13 mouse cellular contexts compared by ENCODE assay signal in genomic region chr17:86798951-86799350, GRCm38 (mm10). TPM values are rescaled to one million over a fixed set of nuclear protein-coding genes. Genes with fewer than 3 reads are reported as not detected.
DNase-seq lines count a peak whose midpoint lies in the region; ATAC-seq and TF ChIP-seq lines count a peak whose summit lies in the region.
"Had no signal": no experiment of that assay in that cellular context is flagged by ENCODE, and none has a peak within 500 bp of the region (broad histone marks: within the 10 kb centered on the region; RNA-seq: fewer than 3 reads in every experiment).

No protein-coding gene starts in this region.

- H3K4me3 ChIP-seq in heart, embryonic 12.5 days: no peak overlapping the region
- H3K4me3 ChIP-seq in liver, embryonic 13.5 days (replicated peaks): no peak overlapping the region
- H3K4me3 ChIP-seq in liver, embryonic 11.5 days (ENCODE audit: low read depth, low read length): no peak overlapping the region
- no peak overlapping the region for H3K4me3 ChIP-seq in brown adipose tissue, adult 24 weeks (ENCODE audit: insufficient read depth, low read depth, low read length)
- no peak overlapping the region for H3K4me3 ChIP-seq in heart, embryonic 16.5 days (ENCODE audit: low read length)
- no peak overlapping the region for H3K4me3 ChIP-seq in thymus, adult 2 months (ENCODE audit: control insufficient read depth, insufficient read depth, low read length)

- no peak for TF ChIP-seq POLR2A in thymus, adult 2 months (IDR thresholded peaks at IDR 0.05; ENCODE audit: control insufficient read depth, extremely low read depth, insufficient read depth, low read length, poor library complexity)

- H3K4me1 ChIP-seq in heart, embryonic 12.5 days (replicated peaks): peaks cover 38% of the 10 kb centered on the region
- H3K4me1 ChIP-seq in liver, embryonic 13.5 days (replicated peaks): peaks cover 7% of the 10 kb centered on the region
- peaks cover 10% of the 10 kb centered on the region for H3K4me1 ChIP-seq in liver, embryonic 11.5 days (replicated peaks; ENCODE audit: control insufficient read depth, insufficient read depth, low read length)
- peaks cover 60% of the 10 kb centered on the region for H3K4me1 ChIP-seq in brown adipose tissue, adult 24 weeks (ENCODE audit: control insufficient read depth, insufficient read depth, insufficient read length, low read length)
- H3K4me1 ChIP-seq in heart, embryonic 16.5 days (ENCODE audit: control insufficient read depth, insufficient read depth, low read length): peaks cover 34% of the 10 kb centered on the region
- peaks cover 38% of the 10 kb centered on the region for H3K4me1 ChIP-seq in thymus, adult 2 months (replicated peaks; ENCODE audit: control insufficient read depth, insufficient read depth, low read length)

- 0 out of 2 replicates have a peak overlapping the region, but pooled peaks have one; percentile 41 for H3K27ac ChIP-seq in heart, embryonic 12.5 days (ENCODE audit: poor library complexity, severe bottlenecking)
- H3K27ac ChIP-seq in liver, embryonic 13.5 days: no peak overlapping the region
- no peak overlapping the region for H3K27ac ChIP-seq in liver, embryonic 11.5 days (ENCODE audit: low read depth, low read length)
- peak overlapping the region; percentile 93 for H3K27ac ChIP-seq in brown adipose tissue, adult 24 weeks (replicated peaks; ENCODE audit: low read depth, low read length)
- peak overlapping the region; percentile 74 for H3K27ac ChIP-seq in heart, embryonic 16.5 days (ENCODE audit: low read length)
- H3K27ac ChIP-seq in thymus, adult 2 months (ENCODE audit: control insufficient read depth, insufficient read depth, low read length): no peak overlapping the region
- H3K27ac ChIP-seq: liver, embryonic 14.5 days had no signal

- no peaks in the 10 kb centered on the region for H3K9me3 ChIP-seq in heart, embryonic 12.5 days (replicated peaks)
- H3K9me3 ChIP-seq in liver, embryonic 13.5 days (replicated peaks): no peaks in the 10 kb centered on the region
- H3K9me3 ChIP-seq in liver, embryonic 11.5 days (ENCODE audit: control insufficient read depth, low read length): no peaks in the 10 kb centered on the region
- no peaks in the 10 kb centered on the region for H3K9me3 ChIP-seq in heart, embryonic 16.5 days (replicated peaks; ENCODE audit: control insufficient read depth, low read length)

- WGBS in heart, embryonic 12.5 days: 39% methylated on average over 11 of the region's 11 CpGs
- 34% methylated on average over 11 of the region's 11 CpGs for WGBS in liver, embryonic 13.5 days (ENCODE audit: insufficient replicate concordance)
- WGBS in liver, embryonic 11.5 days: 50% methylated on average over 11 of the region's 11 CpGs
- WGBS in heart, embryonic 16.5 days: 58% methylated on average over 11 of the region's 11 CpGs
- 97% methylated on average over 11 of the region's 11 CpGs for WGBS in thymus, adult 2 months

- H3K36me3 ChIP-seq in heart, embryonic 12.5 days: no peaks in the 10 kb centered on the region
- H3K36me3 ChIP-seq in liver, embryonic 13.5 days: no peaks in the 10 kb centered on the region
- no peaks in the 10 kb centered on the region for H3K36me3 ChIP-seq in liver, embryonic 11.5 days (ENCODE audit: control insufficient read depth, insufficient read depth, low read length)
- H3K36me3 ChIP-seq in heart, embryonic 16.5 days (ENCODE audit: control insufficient read depth, insufficient read depth): no peaks in the 10 kb centered on the region
- no peaks in the 10 kb centered on the region for H3K36me3 ChIP-seq in thymus, adult 2 months (ENCODE audit: control insufficient read depth, insufficient read depth, low read length)

- no peak for DNase-seq in heart, adult 18-20 months
- DNase-seq in liver, embryonic 13.5 days: no peak
- no peak for DNase-seq in liver, embryonic 11.5 days (ENCODE audit: low spot score)
- DNase-seq in thymus, adult 2 months: no peak
- DNase-seq: forebrain, postnatal 0 days; gastrocnemius, postnatal 36 days; right cerebral cortex, postnatal 4 days had no signal

- H3K9ac ChIP-seq in heart, embryonic 12.5 days: no peak overlapping the region
- no peak overlapping the region for H3K9ac ChIP-seq in liver, embryonic 13.5 days
- no peak overlapping the region for H3K9ac ChIP-seq in liver, embryonic 11.5 days (ENCODE audit: low read depth, low read length)
- H3K9ac ChIP-seq in heart, embryonic 16.5 days (ENCODE audit: low read length): no peak overlapping the region
- H3K9ac ChIP-seq: forebrain, postnatal 0 days; liver, embryonic 14.5 days had no signal

- no peak overlapping the region for H3K4me2 ChIP-seq in heart, embryonic 12.5 days
- H3K4me2 ChIP-seq in liver, embryonic 13.5 days: no peak overlapping the region
- H3K4me2 ChIP-seq in liver, embryonic 11.5 days: no peak overlapping the region
- H3K4me2 ChIP-seq in heart, embryonic 16.5 days (ENCODE audit: low read depth, low read length): no peak overlapping the region
- H3K4me2 ChIP-seq: midbrain, embryonic 11.5 days had no signal

- TF ChIP-seq CTCF in thymus, adult 2 months (IDR thresholded peaks at IDR 0.05; ENCODE audit: borderline replicate concordance, control insufficient read depth, extremely low read depth, insufficient read depth, low read length, poor library complexity): no peak

- no peaks in the 10 kb centered on the region for H3K27me3 ChIP-seq in heart, embryonic 12.5 days (replicated peaks)
- no peaks in the 10 kb centered on the region for H3K27me3 ChIP-seq in liver, embryonic 13.5 days
- no peaks in the 10 kb centered on the region for H3K27me3 ChIP-seq in liver, embryonic 11.5 days (replicated peaks; ENCODE audit: control insufficient read depth, insufficient read depth, low read length)
- no peaks in the 10 kb centered on the region for H3K27me3 ChIP-seq in heart, embryonic 16.5 days (ENCODE audit: control insufficient read depth, insufficient read depth, low read length)
- no peaks in the 10 kb centered on the region for H3K27me3 ChIP-seq in thymus, adult 2 months (ENCODE audit: control insufficient read depth, insufficient read depth, low read length)
- H3K27me3 ChIP-seq: Patski had no signal

- ATAC-seq in heart, embryonic 12.5 days (ENCODE audit: insufficient number of reproducible peaks, low FRiP score): no peak
- 0 out of 2 replicates have a peak, but pooled peaks have one; percentile 29 for ATAC-seq in liver, embryonic 13.5 days (ENCODE audit: low read depth)
- no peak for ATAC-seq in liver, embryonic 11.5 days (replicated peaks; ENCODE audit: low FRiP score)
- ATAC-seq in heart, embryonic 16.5 days (replicated peaks; ENCODE audit: extremely low read depth, insufficient read depth, low FRiP score): no peak
- ATAC-seq: forebrain, postnatal 0 days; Patski had no signal

RNA-seq across cellular contexts. Expression of gene Epas1, which starts 45.5 kb away (rescaled TPM):
- polyA plus RNA-seq in heart, embryonic 12.5 days (2016; fragmentation: Nextera tagmentation; extraction: Ambion mirVana): 7.2 and 9.6 TPM in 2 replicates
- total RNA-seq in heart, adult 18-20 months (2021): 100 to 1,000 TPM; 248 to 259 TPM
- 1.3 and 1.4 TPM in 2 replicates for polyA plus RNA-seq in liver, embryonic 13.5 days (2015; fragmentation: Nextera tagmentation; extraction: Ambion mirVana)
- 7.3 and 8.1 TPM in 2 replicates for polyA plus RNA-seq in liver, embryonic 11.5 days (2014; fragmentation: Nextera tagmentation; extraction: Ambion mirVana)
- 196 and 238 TPM in 2 replicates for polyA plus RNA-seq in brown adipose tissue, adult 24 weeks (2012; ENCODE audit: insufficient read depth, insufficient read length, missing spikeins)
- polyA plus RNA-seq in heart, embryonic 16.5 days (2015; fragmentation: Nextera tagmentation; extraction: Ambion mirVana): 7.9 and 8.2 TPM in 2 replicates
- polyA plus RNA-seq in thymus, adult 2 months (2012; rRNA removed): 16.6 and 18.9 TPM in 2 replicates

Comparison
In these comparisons a context has a peak if more than half of its experiments do, and no peak if none do; other contexts are left out.
1. H3K27ac ChIP-seq: peak in heart, embryonic 12.5 days (single experiment), brown adipose tissue, adult 24 weeks (single experiment) and heart, embryonic 16.5 days (single experiment); none in liver, embryonic 13.5 days (single experiment), liver, embryonic 11.5 days (single experiment) and thymus, adult 2 months (single experiment).